Mouse (Mus musculus): Measurements from ENCODE around the gene Mkrn2os.
"Not testable (repeated sequence)": the region's sequence is repeated elsewhere in the genome, so short reads cannot be mapped to it uniquely, and the experiment has no call there.

The Mkrn2os gene

DNA sequence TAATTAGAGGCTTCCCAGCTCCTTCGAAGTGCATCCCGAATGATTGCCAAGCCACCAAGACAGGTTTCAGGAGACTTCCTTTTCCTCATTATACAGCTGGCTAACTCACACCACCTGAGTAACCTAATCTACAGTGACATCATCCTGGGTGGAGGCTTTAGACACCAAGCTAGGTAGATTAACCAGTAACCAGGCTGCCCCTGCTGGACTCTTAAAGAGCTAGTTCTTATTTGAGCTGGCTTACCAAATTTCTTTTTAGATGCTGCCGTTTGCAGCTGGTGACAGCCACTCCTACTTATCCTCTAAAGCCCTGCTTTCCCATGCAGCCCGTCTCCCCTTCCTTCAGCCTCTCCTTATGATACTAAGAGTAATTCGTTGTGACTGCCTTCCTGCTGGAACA is at the start of gene Mkrn2os:
Gene Mkrn2os, minus strand, starts transcription at position 119 of the 400 bp plus-strand sequence.
- no peak for DNase-seq (ENCODE audit: extremely low spot score, low spot score)

DNA sequence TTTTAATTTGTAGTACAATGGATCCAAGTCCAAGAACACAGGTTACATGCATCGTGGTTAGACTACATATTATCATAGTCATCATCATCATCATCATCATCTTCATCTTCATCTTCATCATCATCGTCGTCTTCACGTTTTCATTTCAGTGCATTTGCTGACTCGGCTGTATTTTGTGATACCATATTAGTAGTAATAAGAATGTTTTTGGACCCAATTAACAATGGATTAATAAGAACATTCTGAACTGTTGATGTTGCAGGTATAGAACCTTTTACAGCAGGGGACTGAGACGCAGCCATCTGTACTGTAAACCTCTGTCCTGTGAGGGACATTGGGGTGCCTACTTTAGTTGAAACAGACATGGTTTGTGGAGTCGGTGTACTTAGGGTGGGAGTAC is 45.8 kb upstream of the Mkrn2os start:
- DNase-seq (ENCODE audit: extremely low spot score, low spot score): not testable (repeated sequence)

DNA sequence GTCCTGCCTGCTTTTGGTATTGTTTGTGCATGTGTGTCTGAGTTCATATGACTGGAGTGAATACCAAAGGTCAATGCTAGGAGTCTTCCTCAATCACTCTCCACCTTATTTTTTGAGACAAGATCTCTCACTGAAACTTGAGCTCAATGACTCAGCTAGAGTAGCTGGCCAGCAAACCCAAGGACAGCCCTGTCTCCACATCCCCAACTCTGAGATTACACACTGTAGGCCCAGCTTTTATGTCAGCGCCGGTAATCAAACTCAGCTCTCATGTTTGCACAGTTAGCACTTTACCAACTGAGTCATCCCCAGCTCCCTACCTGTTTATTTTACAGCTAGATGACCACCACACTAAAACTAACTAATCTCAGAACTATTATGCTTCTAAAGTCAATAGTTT is 41.6 kb upstream of the Mkrn2os start:
- DNase-seq (ENCODE audit: extremely low spot score, low spot score): no peak

DNA sequence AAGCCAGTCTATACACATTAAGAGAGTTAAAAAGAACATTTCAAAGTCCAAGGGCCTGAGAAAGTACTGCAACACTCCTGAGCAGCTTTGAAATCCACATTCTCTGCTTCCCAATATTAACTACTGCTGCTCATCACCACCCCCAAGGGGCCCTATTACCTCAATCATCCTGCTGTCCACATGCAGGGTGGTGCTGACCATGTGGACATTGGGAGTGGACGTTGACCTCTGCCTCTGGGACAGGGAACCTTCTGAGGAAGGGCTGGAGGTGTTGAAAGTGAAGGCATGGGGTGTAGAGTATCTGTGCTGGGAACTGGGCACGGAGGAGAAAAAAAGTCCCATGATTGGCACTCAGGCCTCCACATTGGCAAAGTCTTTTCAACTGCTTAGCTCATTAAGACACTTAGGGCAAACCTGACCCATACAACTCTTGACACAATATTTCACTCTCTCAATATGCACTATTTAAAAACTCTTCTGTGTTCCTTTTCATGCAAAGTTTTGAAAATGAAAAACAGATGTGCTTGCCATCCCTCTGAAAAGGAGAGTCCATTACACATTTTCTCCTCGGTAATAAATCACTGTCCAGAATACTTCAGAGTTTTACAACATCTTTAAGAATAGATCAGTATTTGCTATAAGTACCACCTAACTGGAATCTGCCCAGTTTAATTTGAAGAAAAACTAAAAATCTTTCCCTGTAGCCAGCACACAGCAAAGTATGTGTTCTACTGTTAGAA is 38.9 kb upstream of the Mkrn2os start:
- DNase-seq (ENCODE audit: extremely low spot score, low spot score): no peak

DNA sequence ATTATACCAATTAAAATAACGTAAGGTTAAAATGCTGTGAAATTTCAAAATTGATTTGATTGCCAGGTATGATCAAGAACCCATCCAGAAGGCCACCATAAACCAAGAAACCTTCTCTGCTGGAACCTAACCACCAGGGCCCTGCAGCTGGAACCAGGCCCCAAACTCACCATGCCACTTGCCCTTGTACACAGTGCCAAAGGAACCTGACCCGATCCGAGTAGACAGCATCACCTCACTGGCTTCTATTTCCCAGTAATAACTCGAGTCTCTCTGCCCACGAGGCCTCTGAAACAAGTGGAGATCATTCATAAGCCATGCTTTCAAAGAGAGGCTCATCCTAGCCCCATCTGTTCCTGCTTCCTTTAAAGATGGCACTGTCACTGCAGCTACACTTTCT is 33.7 kb upstream of the Mkrn2os start:
- DNase-seq (ENCODE audit: extremely low spot score, low spot score): no peak

DNA sequence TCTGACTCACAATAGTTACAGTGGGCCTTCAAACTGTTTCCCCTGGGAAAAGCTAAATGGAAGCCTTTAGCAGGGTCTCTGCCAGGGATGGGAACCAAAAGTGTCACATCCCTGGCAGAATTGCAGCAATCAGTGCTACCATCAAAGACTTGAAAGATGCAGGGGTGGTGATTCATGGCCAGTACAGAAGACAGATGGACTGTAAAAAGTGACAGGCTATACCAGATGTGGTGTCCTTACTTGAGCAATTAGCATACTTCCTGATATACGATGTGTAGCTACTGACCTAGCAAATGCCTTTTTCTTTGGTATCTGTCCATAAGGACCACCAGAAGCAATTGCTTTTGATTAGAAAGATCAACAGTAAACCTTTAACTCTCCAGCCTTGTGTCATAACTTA is 28.6 kb upstream of the Mkrn2os start:
- no peak for DNase-seq (ENCODE audit: extremely low spot score, low spot score)

DNA sequence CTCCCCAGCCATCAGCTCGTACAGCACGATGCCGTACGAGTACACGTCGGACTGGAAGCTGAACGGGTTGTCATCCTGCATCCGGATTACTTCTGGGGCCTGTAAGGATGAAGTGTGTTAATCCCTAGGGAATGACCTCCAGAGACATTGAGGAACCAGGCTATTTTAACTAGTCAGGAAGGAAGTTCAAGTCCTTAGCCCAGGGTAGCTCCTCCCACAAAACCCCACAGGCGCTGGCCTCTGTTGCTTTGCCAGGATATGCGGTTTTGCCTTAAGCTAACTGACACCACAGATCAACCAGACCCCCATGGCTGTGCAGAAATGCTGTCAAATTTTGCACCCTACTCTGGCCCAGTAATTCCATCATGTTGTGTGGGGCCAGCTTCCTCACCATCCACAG is 27.4 kb upstream of the Mkrn2os start:
- DNase-seq (ENCODE audit: extremely low spot score, low spot score): no peak

DNA sequence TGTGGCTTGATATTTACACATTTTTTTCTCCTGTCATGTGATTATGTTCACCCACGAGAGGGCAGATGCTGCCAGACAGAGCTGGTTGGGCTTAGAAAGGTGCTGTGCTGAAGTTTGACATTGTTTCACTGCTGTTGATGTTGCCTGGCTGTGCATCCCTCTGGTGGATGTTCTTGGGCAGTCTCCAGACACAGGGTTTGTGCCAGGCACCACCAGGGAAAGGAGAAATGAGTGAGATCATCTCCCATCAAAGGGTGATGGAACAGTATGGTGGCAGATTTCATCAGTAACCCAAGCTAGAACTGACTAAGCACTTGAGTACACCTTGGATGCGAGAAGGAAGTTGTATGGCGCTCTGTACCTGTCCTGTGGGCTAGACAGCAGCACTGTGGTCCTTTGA is 23.6 kb upstream of the Mkrn2os start:
- DNase-seq (ENCODE audit: extremely low spot score, low spot score): no peak

DNA sequence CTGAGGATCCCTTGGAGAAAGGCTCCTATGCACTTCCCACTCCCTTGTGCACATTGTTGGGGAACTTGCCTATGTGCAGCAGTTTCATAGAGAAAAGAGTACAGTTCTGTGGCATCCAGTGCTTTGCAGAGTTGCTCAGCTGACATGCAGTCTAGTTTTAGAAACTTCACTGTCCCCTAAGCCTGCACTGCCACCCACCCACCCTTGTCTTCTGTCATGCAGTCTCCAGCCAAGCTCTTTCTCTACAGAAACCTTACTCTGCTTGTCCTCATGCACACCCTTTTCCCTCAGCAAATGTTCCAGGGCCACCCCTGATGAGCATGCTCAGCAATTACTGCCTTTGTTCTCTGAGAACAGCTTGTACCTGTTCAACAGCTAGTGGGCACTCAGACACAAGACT is 21.4 kb upstream of the Mkrn2os start:
- DNase-seq (ENCODE audit: extremely low spot score, low spot score): no peak

DNA sequence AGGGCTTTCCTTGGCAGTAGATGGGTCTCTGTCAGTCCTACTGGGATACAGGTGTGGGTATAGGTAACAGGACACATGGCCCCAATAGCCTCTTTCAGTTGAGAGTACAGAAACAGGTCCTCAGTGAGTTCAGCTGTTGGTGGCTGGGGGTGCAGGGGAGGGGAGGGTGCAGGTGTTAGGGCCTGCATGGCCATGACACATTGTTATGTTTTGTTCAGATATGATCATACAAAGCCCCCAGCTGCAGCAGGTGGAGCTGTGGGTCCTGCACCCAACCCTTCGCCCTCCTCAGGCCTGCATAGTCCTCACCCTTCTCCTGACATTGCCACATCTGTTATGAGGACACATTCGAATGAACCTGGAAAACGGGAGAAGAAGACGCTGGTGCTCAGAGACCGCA is 17.9 kb upstream of the Mkrn2os start:
- DNase-seq (ENCODE audit: extremely low spot score, low spot score): no peak

DNA sequence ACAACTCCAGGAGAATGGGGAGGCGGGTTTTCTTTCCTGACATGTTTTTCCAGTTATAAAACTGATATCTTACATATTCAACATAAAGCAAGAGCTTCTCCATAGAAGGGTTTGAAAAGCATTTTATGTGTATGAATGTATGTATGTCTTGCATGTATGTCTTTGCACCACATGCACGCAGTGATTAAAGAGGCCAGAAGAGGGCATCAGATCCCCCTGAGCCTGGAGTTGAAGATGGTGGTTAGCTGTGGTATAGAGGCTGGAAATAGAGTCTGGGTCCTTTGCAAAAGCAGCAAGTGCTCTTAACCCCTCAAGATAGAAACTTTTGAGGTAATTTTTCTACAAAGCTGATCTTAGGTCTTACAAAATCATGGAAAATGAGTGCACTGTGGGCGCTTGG is 16.7 kb upstream of the Mkrn2os start:
- peak; percentile 30 for DNase-seq (ENCODE audit: extremely low spot score, low spot score)

DNA sequence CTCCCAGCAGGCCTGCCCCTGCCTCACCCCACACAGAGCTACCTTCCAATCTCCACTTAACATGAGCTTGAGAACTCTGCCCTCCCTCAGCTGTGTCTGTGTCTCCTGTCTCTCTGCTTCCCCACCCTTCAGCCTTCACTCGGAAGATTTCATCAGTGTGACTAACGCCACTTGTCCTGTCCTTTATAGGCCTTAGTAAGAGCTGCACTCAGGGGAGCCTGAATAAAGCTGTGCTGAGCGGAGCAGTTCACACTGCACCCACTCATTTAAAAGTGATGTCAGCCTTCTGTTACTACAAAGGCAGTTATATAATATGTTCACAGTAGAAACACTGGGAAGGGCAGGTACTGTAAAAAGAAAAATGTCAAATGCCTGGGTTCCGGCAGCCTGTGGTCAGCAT is 15.1 kb upstream of the Mkrn2os start:
- no peak for DNase-seq (ENCODE audit: extremely low spot score, low spot score)

DNA sequence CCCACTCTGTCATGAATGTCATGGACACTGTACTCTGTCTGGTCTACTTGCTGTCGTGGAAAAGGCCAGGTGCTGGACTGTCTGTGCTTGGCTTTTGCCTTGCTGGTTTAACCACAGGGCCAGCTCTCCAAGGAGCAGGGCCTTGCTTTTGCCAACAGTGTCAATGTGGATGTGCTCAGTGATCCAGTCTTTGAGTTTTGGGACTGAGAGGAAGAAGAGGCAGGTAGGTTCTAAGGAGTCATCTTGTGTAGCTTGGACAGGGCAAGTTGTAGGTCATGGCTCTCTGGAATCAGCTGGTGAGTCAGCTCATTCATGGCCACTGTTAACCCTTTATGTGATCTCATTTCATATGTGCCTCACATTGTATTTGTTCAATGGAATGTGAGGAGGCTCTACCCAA is 14.1 kb upstream of the Mkrn2os start:
- no peak for DNase-seq (ENCODE audit: extremely low spot score, low spot score)

DNA sequence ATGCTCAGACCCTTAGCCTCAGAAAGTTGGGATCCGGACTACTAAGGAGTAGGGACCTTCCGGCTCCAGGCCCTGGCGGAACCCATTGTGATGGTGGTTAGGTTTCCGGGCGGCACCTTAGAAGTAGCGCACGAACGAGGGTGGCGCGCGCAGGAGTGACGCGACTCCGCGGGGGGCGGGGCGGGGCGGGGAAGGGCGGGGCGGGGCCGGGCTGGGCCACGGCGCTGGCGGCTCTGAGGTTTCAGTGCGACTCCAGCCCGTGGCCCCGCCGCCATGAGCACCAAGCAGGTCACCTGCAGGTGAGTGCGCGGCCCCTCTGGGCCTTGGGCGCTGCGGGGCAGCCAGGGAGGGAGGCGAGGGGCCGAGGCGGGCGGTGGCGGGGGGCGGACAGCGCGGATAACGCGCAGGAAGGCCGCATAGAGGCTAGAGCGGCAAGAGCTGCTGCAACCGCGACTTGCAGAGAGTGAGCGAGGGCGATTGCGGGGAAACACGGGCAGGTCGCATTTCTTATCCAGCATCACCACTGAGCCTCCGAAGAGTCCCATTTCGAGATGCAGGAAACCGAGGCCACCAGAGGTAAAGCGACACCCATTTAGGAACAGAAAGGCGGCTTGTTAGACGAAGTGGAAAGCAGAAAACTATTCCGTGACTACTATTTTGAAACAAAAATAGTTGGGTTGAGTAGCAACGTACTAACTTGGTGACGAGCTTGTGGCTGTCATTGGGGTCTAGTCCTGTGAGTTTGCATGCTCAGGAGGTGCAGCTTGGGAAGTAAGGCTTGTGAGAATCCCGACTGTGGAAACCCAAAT is 9.5 kb upstream of the Mkrn2os start, which contains the start of gene Mkrn2:
Gene Mkrn2, plus strand, starts transcription at position 188 of the 809 bp plus-strand sequence.
- DNase-seq (ENCODE audit: extremely low spot score, low spot score): peak; percentile 90

DNA sequence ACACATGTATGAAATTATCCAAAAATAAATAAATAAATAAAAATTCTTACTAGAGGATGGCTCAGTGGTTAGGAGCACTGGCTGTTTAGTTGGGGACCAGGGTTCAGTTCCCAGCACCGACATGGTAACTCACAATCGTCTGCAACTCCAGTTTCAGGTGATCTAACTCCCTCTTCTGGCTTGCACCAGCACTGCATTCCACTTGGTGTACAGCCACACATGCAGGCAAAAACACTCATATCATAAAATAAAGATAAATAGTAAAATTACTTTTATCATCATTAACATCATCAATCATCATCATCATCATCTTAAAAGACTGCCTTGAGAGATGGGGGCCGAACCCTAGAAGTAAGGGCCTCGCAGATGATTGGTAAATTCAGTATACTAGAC is 8.9 kb upstream of the Mkrn2os start:
- peak; percentile 23 for DNase-seq (ENCODE audit: extremely low spot score, low spot score)

DNA sequence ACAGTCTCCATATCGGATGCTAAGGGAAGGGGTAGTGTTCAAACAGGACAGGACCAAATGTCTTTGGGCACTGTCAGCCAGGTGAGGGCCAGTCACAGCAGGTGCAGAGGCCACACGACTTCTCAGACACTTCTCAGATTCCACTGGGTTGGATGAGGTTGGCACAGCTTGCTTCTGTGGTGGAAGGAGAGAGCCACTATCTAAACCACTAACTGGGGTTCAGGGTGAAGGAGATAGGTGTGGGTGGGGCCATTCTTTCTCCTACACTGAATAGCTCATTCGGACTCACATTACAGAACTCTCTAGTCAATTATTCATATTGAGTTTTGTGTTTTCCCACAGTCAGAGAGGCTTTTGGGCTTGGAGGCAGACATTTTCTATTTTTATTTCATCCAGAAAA is 3.3 kb upstream of the Mkrn2os start:
- DNase-seq (ENCODE audit: extremely low spot score, low spot score): no peak

DNA sequence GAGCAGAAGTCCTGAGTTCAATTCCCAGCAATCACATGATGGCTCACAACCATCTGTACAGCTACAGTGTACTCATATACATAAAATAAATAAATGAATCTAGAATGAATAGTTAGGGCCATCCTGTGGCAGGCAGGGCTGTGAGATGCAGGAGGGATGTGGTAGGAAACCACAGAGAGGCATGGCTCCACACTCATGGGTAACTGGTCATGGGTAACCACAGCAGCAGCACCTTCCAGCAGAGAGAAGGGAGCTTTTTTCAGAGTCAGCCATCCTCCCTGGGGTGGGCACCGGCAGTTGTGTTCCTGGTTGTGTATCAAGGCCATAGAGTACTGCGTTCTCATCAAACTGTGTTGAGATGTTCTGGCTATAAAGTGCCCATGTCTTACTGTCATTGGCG is 2.1 kb upstream of the Mkrn2os start:
- no peak for DNase-seq (ENCODE audit: extremely low spot score, low spot score)

DNA sequence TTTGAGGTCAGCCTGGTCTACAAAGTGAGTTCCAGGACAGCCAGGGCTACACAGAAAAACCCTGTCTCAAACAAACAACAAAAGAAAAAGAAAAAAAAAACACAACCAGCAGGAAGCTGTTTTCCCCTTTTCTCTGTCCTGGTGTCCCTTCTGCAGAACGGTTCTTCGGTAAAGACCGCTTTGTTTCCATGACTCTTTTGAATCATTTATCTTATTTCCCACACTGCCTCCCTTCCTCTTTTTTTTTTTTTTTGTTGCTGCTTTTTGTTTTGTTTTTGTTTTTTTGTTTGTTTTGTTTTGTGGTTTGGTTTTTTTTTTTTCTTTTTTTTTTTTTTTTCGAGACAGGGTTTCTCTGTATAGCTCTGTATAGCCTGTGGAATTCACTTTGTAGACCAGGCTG is 876 bp upstream of the Mkrn2os start:
- no peak for DNase-seq (ENCODE audit: extremely low spot score, low spot score)

DNA sequence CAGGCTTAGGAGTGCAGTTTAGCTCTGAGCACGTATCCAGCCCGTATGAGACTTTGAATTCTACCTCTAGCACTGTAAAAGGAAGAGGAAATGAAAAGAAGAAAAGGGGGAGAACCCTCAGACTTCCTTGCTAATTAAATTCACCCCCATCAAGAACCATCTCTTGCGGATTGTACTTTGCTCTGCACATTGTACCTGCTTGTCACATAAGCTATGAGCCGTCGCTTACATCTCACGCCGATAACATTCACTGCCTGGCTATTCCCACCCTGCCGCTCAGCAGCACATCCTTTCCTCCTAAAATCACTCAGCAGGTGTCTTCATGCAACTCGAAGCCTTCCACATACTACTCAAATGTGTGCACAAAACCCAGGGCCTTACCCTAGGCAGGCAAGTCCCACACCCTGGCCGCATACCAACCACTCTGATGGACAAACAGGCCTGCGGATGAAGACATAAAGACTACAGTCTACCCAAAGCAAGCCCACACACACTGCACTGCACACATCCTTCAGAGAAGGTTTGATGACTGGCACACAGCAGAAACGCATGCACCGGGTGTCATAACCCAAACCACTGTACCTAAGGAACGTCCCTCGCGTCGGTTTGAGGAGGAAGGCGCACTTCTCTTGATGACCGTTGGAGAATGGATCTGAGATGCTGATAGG is 550 bp downstream of the Mkrn2os start:
- DNase-seq (ENCODE audit: extremely low spot score, low spot score): no peak

DNA sequence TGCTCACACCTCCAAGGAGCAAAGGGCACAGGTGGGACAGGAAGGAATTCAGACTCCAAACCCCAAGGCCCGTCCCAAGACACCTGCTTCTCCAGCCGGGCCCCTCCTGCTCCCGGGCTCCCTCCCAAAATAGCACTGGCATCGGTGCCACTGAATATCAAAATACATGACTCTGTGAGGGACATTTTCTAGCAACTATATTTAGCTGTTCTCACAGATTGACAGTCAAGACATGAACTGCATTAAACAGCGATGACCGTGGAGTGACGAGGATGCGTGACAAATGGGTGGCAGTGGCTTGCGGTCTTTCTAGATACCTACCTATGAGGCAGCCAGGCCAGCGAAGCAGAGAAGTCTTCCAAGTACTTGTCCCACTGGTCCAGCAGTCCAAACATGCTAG is 6.1 kb downstream of the Mkrn2os start:
- DNase-seq (ENCODE audit: extremely low spot score, low spot score): no peak

DNA sequence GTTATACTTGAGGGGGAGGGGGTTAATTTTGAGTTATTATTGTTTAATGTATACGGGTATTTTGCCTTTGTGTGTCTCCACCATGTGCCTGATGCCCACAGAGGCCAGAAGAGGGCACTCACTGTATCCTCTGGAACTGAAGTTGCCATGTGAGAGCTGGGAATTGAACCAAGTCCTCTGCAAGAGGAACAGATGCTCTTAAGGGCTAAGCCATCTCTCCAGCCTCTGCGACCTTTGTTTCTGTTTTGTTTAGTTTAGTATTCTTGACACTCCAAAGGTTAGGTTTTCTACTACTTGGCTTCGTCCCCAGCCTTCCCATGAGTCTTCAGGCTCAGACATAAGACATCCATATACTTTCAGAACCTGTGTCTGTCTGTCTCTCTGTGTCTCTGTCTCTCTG is 8.2 kb downstream of the Mkrn2os start:
- DNase-seq (ENCODE audit: extremely low spot score, low spot score): no peak

DNA sequence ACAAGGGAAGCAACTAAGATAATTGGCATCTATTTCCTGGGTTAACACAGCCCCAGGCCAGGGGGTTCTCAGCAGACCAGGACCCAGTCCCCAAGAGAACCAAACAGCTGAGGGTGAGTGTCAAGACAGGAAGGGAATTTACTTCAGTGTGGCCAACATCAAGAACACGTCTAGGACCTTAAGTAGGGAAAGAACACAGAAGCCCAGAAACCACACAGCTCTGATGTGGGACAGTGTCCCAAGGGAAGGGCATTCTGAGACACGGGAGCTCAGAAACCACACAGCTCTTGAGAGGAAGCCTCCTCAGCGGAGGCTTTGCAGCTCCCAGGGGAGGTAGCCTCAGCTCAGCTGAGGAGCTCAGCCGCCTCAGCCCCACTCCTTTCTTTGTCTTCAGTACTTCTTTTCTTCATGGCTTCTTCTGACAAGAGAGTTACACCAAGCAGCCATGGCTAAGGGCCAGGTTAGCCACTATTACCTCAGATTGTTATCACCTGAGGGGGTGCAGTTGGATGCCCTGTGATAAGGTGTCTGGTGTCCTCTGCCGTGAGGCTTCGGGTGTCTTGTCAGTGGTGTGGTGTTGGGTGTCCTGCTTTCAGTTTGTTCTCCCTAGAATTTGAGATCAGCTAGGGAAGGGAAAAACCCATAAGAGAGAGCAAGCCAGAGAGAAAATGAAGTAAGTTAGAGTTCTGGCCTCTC is 8.8 kb downstream of the Mkrn2os start:
- no peak for DNase-seq (ENCODE audit: extremely low spot score, low spot score)
